Mouse (Mus musculus) embryo, embryonic 10.5 days (tissue): ENCODE data around the gene Sat1.

Experiments
- DNase-seq: peaks from one replicate; pipeline ENCODE4 v3.0.0-alpha.2; 2015; ENCODE audit warnings: low spot score

The Sat1 gene

GRCm38 (mm10) chrX:155166313-155166712 is 49.9 kb downstream of the Sat1 start:
- DNase-seq: no peak

- DNase-seq: no peak
These were observed 52.7 kb downstream of the Sat1 start for GRCm38 (mm10) chrX:155163553-155163952.
